Mouse (Mus musculus) Muller cell, postnatal 12 days (primary cell): ENCODE data around the gene Camkmt.

Experiments used
- DNase-seq: peaks from one replicate; pipeline ENCODE4 v3.0.0-alpha.2; 2015; ENCODE audit errors: inconsistent ontology term

Camkmt gene

DNA sequence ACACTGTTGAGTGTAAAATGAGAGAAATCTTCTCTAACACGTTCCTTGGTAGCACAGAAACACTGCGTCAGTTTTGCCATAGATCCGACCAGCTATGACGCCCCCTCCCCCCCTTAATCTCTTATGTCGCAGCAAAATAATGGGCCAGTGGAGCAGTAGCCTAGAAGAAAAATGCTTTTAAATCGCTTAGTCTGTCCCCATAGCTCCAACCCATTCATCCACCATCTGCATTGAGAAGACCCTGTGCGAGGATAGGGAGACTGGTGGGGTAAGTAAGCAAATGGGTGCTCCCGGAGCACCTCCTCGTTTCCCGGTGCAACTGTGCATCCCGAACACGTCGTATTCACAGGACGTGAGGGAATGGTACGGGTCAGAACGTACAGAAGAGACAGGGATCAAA, 731 bp upstream of the Camkmt start:
- peak; percentile 54 for DNase-seq

DNA sequence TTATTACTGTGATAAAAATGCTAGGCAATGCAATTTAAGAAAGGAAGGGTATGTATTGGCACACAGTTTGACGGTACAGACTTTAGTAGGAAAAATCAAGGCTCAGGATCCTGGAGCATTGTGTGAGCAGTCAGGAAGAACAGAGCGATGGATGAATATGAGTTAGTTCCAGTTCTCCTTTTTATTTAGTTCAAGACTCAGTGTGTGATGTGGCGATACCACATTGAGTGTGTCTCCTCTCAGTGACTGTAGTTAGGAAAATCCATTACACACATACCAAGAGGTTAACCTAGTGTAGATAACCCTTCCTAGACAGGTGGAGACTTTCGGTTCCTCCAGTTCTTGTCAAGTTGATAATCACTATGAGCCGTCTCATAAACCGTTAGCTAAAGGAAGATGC, 1.4 kb downstream of the Camkmt start:
- no peak for DNase-seq

DNA sequence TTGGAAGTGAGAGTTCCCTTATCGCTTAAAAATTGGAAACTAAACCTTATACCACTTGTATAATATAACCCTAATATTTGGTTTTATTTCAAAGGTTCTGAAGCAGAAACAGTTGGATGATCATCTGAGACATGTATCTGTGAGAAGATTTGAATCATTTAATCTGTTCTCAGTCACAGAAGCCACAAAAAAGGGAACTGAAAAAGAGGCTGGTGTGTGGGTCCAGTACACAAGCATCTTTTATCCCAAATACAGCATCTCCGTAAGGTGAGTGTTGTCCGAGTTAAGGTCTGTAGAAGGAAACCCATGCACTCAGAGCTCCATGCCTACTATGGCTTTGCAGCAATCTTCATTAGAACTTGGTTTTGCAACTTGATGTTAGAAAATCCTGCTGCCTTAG, 6.0 kb downstream of the Camkmt start:
- DNase-seq: no peak

DNA sequence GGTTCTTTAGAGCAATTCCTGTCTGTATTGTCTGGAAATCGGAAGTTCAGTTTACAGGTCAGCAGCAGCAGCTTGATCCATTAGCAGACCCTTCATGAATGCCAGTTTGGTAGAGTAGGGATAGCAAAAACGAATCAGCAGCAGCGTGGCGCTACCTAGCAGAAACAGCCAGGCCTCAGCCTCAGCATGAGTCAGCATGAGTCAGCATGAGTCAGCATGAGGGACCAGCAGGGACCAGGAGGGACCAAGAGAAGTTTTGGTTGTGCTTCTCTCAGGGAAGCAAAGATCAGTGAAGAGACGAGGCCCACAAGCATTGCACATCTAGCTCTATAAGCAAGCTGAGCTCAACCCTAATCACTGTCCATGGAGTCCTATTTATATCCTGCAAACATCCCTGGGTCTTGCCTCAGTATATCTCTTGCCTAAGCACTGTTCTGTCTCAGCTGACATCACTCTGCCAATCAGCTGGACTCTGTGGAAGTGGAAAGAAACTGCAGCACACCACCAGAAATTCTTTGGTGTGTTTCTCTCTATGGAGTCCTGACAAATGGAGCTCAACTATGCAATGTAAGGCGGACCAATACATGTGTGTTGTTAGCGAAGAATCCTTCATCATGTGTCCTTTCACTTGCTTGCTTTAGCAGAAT, 8.4 kb downstream of the Camkmt start:
- peak; percentile 6 for DNase-seq

GRCm38 (mm10) chr17:85100232-85100631, 9.9 kb downstream of the Camkmt start:
- DNase-seq: no peak

- DNase-seq: no peak
These were observed 11.4 kb downstream of the Camkmt start for GRCm38 (mm10) chr17:85101751-85102150.

DNA sequence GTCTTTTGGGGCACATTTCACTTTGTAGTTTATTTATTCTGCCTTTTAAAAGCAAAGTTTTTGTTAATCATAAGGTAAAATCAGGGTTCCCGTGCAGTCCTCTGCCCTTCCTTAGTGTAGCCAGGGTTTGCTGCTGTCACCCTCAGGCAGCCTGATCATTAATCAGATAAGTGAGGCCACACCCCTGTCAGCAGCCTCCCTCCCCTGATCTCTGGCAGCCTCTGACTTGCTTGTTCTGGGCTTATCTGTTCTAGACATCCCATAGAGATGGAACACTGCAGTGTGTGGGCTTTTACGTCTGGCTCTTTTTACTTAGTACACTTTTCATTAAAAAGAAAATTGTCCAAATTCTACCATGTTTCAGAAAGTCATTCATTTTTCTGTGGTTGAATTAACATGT, 13.0 kb downstream of the Camkmt start:
- no peak for DNase-seq

DNA sequence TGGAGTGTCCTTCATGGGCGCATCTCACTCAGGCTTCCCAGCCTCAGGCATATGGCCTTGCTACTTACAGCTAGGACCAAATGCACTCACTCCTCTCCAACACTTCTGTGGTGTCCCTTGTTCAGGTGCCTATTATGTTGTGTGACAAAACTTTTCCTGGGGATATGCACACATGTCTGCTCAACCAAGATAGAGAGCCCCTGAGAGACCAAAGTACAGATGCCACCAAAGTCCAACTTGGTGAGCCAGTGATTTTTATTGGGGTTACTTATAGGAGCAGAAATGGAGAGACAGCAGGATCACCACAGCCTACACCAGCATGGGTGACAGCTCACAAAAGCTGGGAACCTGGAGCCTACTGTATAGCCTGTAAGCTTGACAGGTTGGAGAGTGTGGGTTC, 20.3 kb downstream of the Camkmt start:
- DNase-seq: no peak

- DNase-seq: no peak
These were observed 23.1 kb downstream of the Camkmt start for GRCm38 (mm10) chr17:85113441-85113840.

DNA sequence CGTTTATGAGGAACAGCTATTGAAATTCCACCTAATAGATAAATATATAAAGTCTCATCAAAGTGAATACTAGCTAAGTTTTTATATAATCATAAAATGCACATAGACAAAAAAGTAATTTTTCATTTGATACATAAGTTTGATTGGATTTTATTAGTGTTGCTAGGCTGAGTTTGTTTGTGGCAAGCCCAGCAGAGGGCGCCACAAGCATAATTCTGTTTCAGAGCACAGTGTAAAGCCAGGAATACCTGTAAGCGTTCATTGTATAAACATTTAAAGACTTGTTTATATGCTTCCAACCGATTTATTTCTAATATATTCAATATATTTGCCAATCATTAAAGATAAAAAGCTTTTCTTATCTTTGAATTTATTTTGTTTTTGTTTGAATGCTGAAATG, 26.3 kb downstream of the Camkmt start:
- DNase-seq: peak; percentile 31

- no peak for DNase-seq
These were observed 48.0 kb downstream of the Camkmt start for GRCm38 (mm10) chr17:85138393-85138792.

DNA sequence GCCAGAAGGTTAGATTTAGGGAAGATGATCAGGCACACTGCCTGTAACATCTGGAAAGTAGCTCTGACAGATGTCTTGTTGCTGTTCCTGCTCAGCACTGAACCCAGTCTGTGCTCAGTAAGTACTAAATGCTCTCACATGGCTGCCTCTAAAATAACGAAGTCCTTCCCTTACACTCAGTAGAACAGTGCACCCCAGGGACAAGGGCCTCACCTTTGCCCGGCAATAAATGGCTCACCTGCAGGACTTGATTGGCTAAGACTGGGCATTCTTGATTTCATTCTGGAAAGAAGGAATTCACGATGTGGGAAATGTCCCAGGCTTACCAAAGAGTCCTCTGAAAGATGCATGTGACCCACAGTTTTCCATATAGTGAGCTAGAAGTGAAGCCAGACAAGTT, 51.3 kb downstream of the Camkmt start:
- DNase-seq: no peak

- DNase-seq: no peak
These were observed 52.3 kb downstream of the Camkmt start for GRCm38 (mm10) chr17:85142495-85143111.

DNA sequence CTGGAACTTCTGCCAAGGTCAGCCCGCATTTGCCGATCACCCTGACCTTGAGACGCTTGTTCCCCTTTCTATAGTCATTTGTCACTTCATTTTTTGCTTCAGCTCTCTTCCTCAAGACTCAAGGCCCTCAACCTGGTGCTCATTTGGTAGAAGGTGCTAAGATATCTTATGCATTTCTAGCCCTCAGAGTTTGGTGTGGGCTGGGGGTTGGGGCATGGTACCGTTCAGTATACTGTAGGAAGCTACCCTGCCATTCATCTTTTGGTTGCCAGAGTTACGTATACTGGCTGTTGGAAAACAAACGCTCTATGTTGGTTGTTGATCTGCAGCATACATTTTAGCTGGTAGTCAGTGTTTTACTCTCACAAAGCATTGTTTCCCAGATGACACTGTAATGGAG, 53.8 kb downstream of the Camkmt start:
- no peak for DNase-seq

DNA sequence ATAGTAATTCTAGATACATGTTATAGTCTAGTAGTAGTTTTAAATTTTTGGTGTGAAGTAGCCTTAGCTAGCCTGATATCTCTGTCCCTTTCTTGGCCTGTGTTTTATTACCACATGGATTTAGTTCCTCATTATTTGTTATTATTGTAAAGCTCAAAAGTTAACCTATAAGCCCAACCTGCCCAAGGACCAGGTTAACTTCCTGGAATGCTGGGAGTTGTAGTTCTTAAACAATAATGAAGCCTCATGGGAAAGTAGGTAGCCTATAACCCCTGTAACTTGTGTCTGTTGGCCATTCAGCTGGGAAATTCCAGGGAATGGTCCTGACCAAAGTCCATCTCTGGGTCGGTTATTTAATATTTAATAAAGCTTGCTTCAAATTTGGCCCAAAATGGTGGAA, 58.0 kb downstream of the Camkmt start:
- DNase-seq: no peak

DNA sequence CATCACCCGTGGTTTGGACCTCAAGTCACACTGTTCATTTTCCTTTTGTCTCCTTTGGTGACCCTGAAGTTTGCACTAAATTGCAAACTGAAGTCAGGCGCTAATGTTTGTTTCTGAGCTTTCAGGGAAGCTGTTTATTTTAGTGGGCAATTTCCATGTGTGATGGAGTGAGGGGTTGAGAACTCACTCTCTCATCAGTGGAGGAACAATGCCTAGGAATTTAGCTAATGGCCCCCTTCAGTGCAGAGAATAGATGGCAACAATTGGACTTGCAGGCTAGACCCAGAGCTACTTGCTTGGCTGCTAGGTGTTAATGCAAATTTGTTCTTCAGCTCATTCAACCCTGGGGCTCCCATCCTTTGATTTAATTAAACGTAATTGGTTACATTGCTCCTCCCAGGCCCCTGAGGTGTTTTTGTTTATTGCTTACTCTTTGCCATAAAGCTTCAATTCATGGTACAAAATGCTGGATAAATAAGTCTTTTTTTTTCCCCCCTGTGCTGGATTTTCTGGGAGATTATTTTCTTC, 58.9 kb downstream of the Camkmt start:
- DNase-seq: no peak

DNA sequence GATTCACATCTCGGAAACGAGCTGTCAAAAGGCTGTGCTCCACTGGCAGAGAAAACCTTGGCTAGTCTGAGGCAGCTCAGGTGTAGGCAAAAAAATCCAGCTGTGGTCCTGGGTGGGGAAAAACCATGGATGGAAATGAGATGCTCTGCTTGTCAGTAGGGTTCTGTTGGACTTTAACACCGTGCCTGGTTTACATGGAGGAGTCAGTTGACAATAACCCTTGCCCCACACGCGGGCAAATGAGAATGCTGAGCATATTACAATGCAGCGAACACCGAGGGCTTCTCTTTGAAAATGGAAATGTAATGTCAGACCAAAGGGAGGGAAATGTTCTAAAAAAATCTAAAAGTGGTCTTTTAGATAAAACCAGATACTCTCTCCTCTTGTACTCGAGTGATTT, 60.9 kb downstream of the Camkmt start:
- DNase-seq: no peak

DNA sequence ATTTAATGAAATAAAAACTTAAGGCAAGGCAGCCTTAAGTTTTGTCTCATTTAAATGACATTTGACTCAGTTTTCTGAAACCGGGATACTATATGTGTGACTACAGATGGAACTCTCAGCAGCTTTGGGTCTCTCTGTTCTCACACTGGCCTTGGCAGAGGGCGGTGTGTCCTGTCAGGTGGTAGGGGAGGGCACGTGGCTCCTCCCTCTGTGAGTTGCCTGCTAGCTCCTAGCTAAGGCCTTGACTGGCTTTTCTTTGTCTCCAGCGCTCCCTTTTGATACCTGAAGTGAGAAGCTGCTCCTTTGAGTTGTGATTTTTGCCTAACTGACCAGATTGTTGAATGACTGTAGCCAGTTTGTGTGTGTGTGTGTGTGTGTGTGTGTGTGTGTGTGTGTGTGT, 67.8 kb downstream of the Camkmt start:
- DNase-seq: no peak

GRCm38 (mm10) chr17:85159526-85159925, 69.2 kb downstream of the Camkmt start:
- no peak for DNase-seq

DNA sequence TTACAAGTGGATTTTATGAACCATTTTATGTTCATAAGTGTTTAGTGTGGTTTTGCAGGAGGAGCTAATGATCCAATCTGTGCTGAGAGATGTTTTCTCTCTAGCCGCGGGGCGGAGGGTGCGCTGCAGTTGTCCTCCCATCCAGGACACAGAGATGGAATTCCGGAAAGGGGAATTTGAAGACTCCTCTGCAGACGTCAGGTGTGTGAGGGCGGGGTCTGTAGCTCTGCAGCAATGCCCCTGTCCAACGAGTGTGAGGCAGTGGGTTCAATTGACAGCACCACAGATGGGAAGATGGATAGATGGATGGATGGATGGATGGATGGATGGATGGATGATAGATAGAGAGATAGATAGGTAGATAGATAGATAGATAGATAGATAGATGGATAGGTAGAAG, 70.4 kb downstream of the Camkmt start:
- DNase-seq: no peak

- no peak for DNase-seq
These were observed 72.4 kb downstream of the Camkmt start for GRCm38 (mm10) chr17:85162569-85163271.

DNA sequence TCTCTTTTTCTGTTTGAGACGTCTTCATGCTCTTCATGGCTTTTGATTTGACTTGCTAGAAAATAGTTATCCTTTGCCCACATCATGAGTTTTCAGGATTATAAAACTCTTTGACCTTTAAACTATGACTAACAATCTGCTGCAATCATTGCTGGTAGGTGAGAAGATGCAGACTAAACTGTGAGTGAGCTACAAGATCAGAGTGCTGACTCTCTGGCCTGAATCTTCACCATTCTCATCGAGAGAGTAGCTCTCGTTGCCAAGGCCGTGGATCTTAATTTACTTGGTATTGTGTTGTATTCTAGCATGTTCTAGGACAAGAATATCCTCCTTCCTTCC, 72.9 kb downstream of the Camkmt start:
- DNase-seq: no peak

DNA sequence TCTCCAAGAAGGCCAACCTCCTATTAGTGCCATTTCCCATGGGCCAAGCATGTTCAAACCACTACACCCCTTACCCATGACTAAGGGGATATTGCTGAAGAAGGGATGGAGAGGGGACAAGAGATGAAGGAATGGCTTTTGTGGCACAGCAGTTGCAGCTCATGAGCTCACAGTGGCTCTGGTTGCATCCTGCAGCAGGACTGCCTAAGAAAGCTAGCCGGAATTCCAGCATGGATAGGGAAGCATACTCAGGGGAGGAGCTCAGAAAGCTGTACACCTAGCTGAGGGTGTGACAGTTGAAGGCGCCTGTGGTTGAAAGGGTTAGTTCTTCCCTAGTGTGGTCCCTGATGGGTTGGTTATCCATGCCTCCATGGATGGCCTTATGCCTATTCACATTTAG, 78.4 kb downstream of the Camkmt start:
- DNase-seq: no peak
